ENCODE assay signal across 8 mouse cellular contexts in genomic region chr11:121203859-121204160, GRCm38 (mm10). TPM values are rescaled to one million over a fixed set of nuclear protein-coding genes. Genes with fewer than 3 reads are reported as not detected.
DNase-seq lines count a peak whose midpoint lies in the region; ATAC-seq lines count a peak whose summit lies in the region.

No protein-coding gene starts in this region.

- ATAC-seq in lung, embryonic 15.5 days (ENCODE audit: borderline replicate concordance, extremely low read depth, low FRiP score, low TSS enrichment), result no peak
- no peak for ATAC-seq in embryonic facial prominence, embryonic 15.5 days (ENCODE audit: insufficient number of reproducible peaks, low FRiP score, low TSS enrichment, low read depth)
- ATAC-seq in neural tube, embryonic 15.5 days (ENCODE audit: low FRiP score), result no peak
- no peak for ATAC-seq in monocyte, adult 5-6 weeks (replicated peaks; ENCODE audit: insufficient number of reproducible peaks, low FRiP score, low TSS enrichment, poor library complexity, severe bottlenecking)

- H3K27ac ChIP-seq in lung, embryonic 15.5 days, result no peak overlapping the region
- H3K27ac ChIP-seq in embryonic facial prominence, embryonic 15.5 days (replicated peaks), result peak overlapping the region; percentile 48
- peak overlapping the region; percentile 95 for H3K27ac ChIP-seq in limb, embryonic 10.5 days
- peak overlapping the region; percentile 91 for H3K27ac ChIP-seq in neural tube, embryonic 15.5 days (replicated peaks)

- 0 out of 2 replicates have a peak overlapping the region, but pooled peaks have one; percentile 72 for H3K9ac ChIP-seq in lung, embryonic 15.5 days
- 0 out of 2 replicates have a peak overlapping the region, but pooled peaks have one; percentile 54 for H3K9ac ChIP-seq in embryonic facial prominence, embryonic 15.5 days
- H3K9ac ChIP-seq in neural tube, embryonic 15.5 days (replicated peaks), result 0 out of 2 replicates have a peak overlapping the region, but pooled peaks have one; percentile 67

- WGBS in lung, embryonic 15.5 days, result 1% methylated on average over 5 of the region's 5 CpGs
- 0% methylated on average over 5 of the region's 5 CpGs for WGBS in embryonic facial prominence, embryonic 15.5 days
- 0% methylated on average over 5 of the region's 5 CpGs for whole genome bisulfite sequencing in limb, embryonic 10.5 days
- WGBS in neural tube, embryonic 15.5 days, result 0% methylated on average over 5 of the region's 5 CpGs

- no peaks in the 10 kb centered on the region for H3K27me3 ChIP-seq in lung, embryonic 15.5 days
- no peaks in the 10 kb centered on the region for H3K27me3 ChIP-seq in embryonic facial prominence, embryonic 15.5 days
- no peaks in the 10 kb centered on the region for H3K27me3 ChIP-seq in limb, embryonic 10.5 days (ENCODE audit: low read depth, poor library complexity, severe bottlenecking)
- no peaks in the 10 kb centered on the region for H3K27me3 ChIP-seq in neural tube, embryonic 15.5 days (replicated peaks)

- H3K4me2 ChIP-seq in lung, embryonic 15.5 days, result peak overlapping the region; percentile 81
- peak overlapping the region; percentile 80 for H3K4me2 ChIP-seq in embryonic facial prominence, embryonic 15.5 days (replicated peaks)
- peak overlapping the region; percentile 59 for H3K4me2 ChIP-seq in neural tube, embryonic 15.5 days

- H3K4me1 ChIP-seq in lung, embryonic 15.5 days, result peaks cover 36% of the 10 kb centered on the region
- H3K4me1 ChIP-seq in embryonic facial prominence, embryonic 15.5 days, result peaks cover 12% of the 10 kb centered on the region
- peaks cover 17% of the 10 kb centered on the region for H3K4me1 ChIP-seq in limb, embryonic 10.5 days
- H3K4me1 ChIP-seq in neural tube, embryonic 15.5 days, result peaks cover 14% of the 10 kb centered on the region

- peaks cover 10% of the 10 kb centered on the region; the same call in 1 of the 2 replicates for H3K36me3 ChIP-seq in lung, embryonic 15.5 days
- H3K36me3 ChIP-seq in embryonic facial prominence, embryonic 15.5 days, result peaks cover 4% of the 10 kb centered on the region; the same call in 1 of the 2 replicates
- peaks cover 12% of the 10 kb centered on the region for H3K36me3 ChIP-seq in limb, embryonic 10.5 days
- H3K36me3 ChIP-seq in neural tube, embryonic 15.5 days, result peaks cover 21% of the 10 kb centered on the region

- H3K9me3 ChIP-seq in lung, embryonic 15.5 days, result no peaks in the 10 kb centered on the region
- no peaks in the 10 kb centered on the region for H3K9me3 ChIP-seq in embryonic facial prominence, embryonic 15.5 days (replicated peaks)
- no peaks in the 10 kb centered on the region for H3K9me3 ChIP-seq in limb, embryonic 10.5 days (replicated peaks)
- H3K9me3 ChIP-seq in neural tube, embryonic 15.5 days (replicated peaks), result no peaks in the 10 kb centered on the region

- H3K4me3 ChIP-seq in lung, embryonic 15.5 days, result peak overlapping the region; percentile 85
- peak overlapping the region; percentile 71 for H3K4me3 ChIP-seq in embryonic facial prominence, embryonic 15.5 days (replicated peaks)
- H3K4me3 ChIP-seq in limb, embryonic 10.5 days, result peak overlapping the region; percentile 85
- H3K4me3 ChIP-seq in neural tube, embryonic 15.5 days (replicated peaks), result peak overlapping the region; percentile 68

- no peak for DNase-seq in lung, postnatal 10 days
- no peak for DNase-seq in limb, embryonic 10.5 days (ENCODE audit: low spot score)
- DNase-seq in adrenal gland, adult (ENCODE audit: inconsistent age in 2 of 2, low spot score in 1 of 2), result no peak
- DNase-seq in B cell, adult 2 months, result no peak

RNA-seq across cellular contexts. Expression of gene Hexdc, which starts 0.4 kb away (rescaled TPM):
- polyA plus RNA-seq in lung, embryonic 15.5 days (2015; fragmentation: Nextera tagmentation; extraction: Ambion mirVana), result 5.9 and 8.8 TPM in 2 replicates
- 10.0 and 12.2 TPM in 2 replicates for polyA plus RNA-seq in embryonic facial prominence, embryonic 15.5 days (2015; fragmentation: Nextera tagmentation; extraction: Ambion mirVana)
- polyA plus RNA-seq in limb, embryonic 10.5 days (2016; fragmentation: Nextera tagmentation; extraction: Ambion mirVana), result 5.7 and 9.0 TPM in 2 replicates
- 28.9 and 35.1 TPM in 2 replicates for polyA plus RNA-seq in neural tube, embryonic 15.5 days (2015; fragmentation: Nextera tagmentation; extraction: Ambion mirVana)
- total RNA-seq in monocyte, adult 5-6 weeks (2017), result 1.4 to 3.2 TPM (median 3.1 TPM) in 3 replicates

RNA-seq across cellular contexts. Expression of gene Ogfod3, which starts 0.7 kb away (rescaled TPM):
- 25.7 and 27.9 TPM in 2 replicates for polyA plus RNA-seq in lung, embryonic 15.5 days (2015; fragmentation: Nextera tagmentation; extraction: Ambion mirVana)
- polyA plus RNA-seq in embryonic facial prominence, embryonic 15.5 days (2015; fragmentation: Nextera tagmentation; extraction: Ambion mirVana), result 20.8 and 21.9 TPM in 2 replicates
- polyA plus RNA-seq in limb, embryonic 10.5 days (2016; fragmentation: Nextera tagmentation; extraction: Ambion mirVana), result 17.0 and 19.1 TPM in 2 replicates
- 26.8 and 31.7 TPM in 2 replicates for polyA plus RNA-seq in neural tube, embryonic 15.5 days (2015; fragmentation: Nextera tagmentation; extraction: Ambion mirVana)
- 2.8 to 4.8 TPM (median 3.1 TPM) in 3 replicates for total RNA-seq in monocyte, adult 5-6 weeks (2017)

RNA-seq across cellular contexts. Expression of gene Cybc1, which starts 25.3 kb away (rescaled TPM):
- polyA plus RNA-seq in lung, embryonic 15.5 days (2015; fragmentation: Nextera tagmentation; extraction: Ambion mirVana), result 35.2 and 35.3 TPM in 2 replicates
- polyA plus RNA-seq in embryonic facial prominence, embryonic 15.5 days (2015; fragmentation: Nextera tagmentation; extraction: Ambion mirVana), result 43.2 and 44.8 TPM in 2 replicates
- polyA plus RNA-seq in limb, embryonic 10.5 days (2016; fragmentation: Nextera tagmentation; extraction: Ambion mirVana), result 29.4 and 33.8 TPM in 2 replicates
- polyA plus RNA-seq in neural tube, embryonic 15.5 days (2015; fragmentation: Nextera tagmentation; extraction: Ambion mirVana), result 35.7 and 38.9 TPM in 2 replicates
- total RNA-seq in monocyte, adult 5-6 weeks (2017), result 71.9 to 94.3 TPM (median 75.7 TPM) in 3 replicates

RNA-seq across cellular contexts. Expression of gene Narf, which starts 33.2 kb away (rescaled TPM):
- polyA plus RNA-seq in lung, embryonic 15.5 days (2015; fragmentation: Nextera tagmentation; extraction: Ambion mirVana), result 47.7 and 51.9 TPM in 2 replicates
- polyA plus RNA-seq in embryonic facial prominence, embryonic 15.5 days (2015; fragmentation: Nextera tagmentation; extraction: Ambion mirVana), result 53.8 and 56.2 TPM in 2 replicates
- polyA plus RNA-seq in limb, embryonic 10.5 days (2016; fragmentation: Nextera tagmentation; extraction: Ambion mirVana), result 40.8 and 60.4 TPM in 2 replicates
- 85.9 and 99.1 TPM in 2 replicates for polyA plus RNA-seq in neural tube, embryonic 15.5 days (2015; fragmentation: Nextera tagmentation; extraction: Ambion mirVana)
- total RNA-seq in monocyte, adult 5-6 weeks (2017), result 22.3 to 24.0 TPM (median 22.5 TPM) in 3 replicates

RNA-seq across cellular contexts. Expression of gene Uts2r, which starts 43.7 kb away (rescaled TPM):
- polyA plus RNA-seq in lung, embryonic 15.5 days (2015; fragmentation: Nextera tagmentation; extraction: Ambion mirVana), result 0.09 TPM in 1 of 2 replicates, not detected in the other
- polyA plus RNA-seq in embryonic facial prominence, embryonic 15.5 days (2015; fragmentation: Nextera tagmentation; extraction: Ambion mirVana), result 0.71 and 0.72 TPM in 2 replicates
- 0.11 TPM in 1 of 2 replicates, not detected in the other for polyA plus RNA-seq in limb, embryonic 10.5 days (2016; fragmentation: Nextera tagmentation; extraction: Ambion mirVana)
- 0.46 and 0.47 TPM in 2 replicates for polyA plus RNA-seq in neural tube, embryonic 15.5 days (2015; fragmentation: Nextera tagmentation; extraction: Ambion mirVana)
- total RNA-seq in monocyte, adult 5-6 weeks (2017), result not detected in 3 replicates
